Mouse (Mus musculus) heart, embryonic 12.5 days (tissue): ENCODE measurements at regions not wholly inside any gene's neighbourhood (a gene's known extent, or its start where the extent isn't known, plus 50 kb on each side); places are given as distances from the start of the nearest gene placed in this dataset.

ENCODE experiments used
- ATAC-seq: fragments of 200-750 bp; cut with Nextera tagmentation; 2 replicates; pipeline ENCODE4 v1.8.0; 2017; ENCODE audit warnings: moderate TSS enrichment, moderate library complexity; ENCODE audit not compliant: insufficient number of reproducible peaks, low FRiP score
- H3K27ac ChIP-seq: fragments of 300-500 bp; sonication (generic); 2 replicates; pipeline ENCODE4 v1.5.1; 2016; ENCODE audit warnings: mild to moderate bottlenecking, moderate library complexity; ENCODE audit not compliant: poor library complexity, severe bottlenecking
- H3K27me3 ChIP-seq: fragments of 300-500 bp; sonication (generic); replicated peaks from 2 replicates; pipeline ENCODE4 v1.6.1; 2016; ENCODE audit warnings: mild to moderate bottlenecking, moderate library complexity
- H3K36me3 ChIP-seq: fragments of 300-500 bp; sonication (generic); 2 replicates; pipeline ENCODE4 v1.6.1; 2016; ENCODE audit warnings: mild to moderate bottlenecking, moderate library complexity
- H3K4me1 ChIP-seq: fragments of 300-500 bp; sonication (generic); replicated peaks from 2 replicates; pipeline ENCODE4 v1.6.1; 2016; ENCODE audit warnings: mild to moderate bottlenecking
- H3K4me2 ChIP-seq: fragments of 300-500 bp; sonication (generic); 2 replicates; pipeline ENCODE4 v1.6.1; 2016; ENCODE audit warnings: mild to moderate bottlenecking, moderate library complexity
- H3K4me3 ChIP-seq: fragments of 300-500 bp; sonication (generic); 2 replicates; pipeline ENCODE4 v1.5.1; 2016; ENCODE audit warnings: mild to moderate bottlenecking
- H3K9ac ChIP-seq: fragments of 300-500 bp; sonication (generic); 2 replicates; pipeline ENCODE4 v1.6.1; 2016; ENCODE audit warnings: mild to moderate bottlenecking, moderate library complexity
- H3K9me3 ChIP-seq: fragments of 300-500 bp; sonication (generic); replicated peaks from 2 replicates; pipeline ENCODE4 v1.6.1; 2016; ENCODE audit warnings: mild to moderate bottlenecking, moderate library complexity
- WGBS: fragments of 180-500 bp; shearing (Covaris S2); methylation state at CpG from one replicate; pipeline ENCODE4 v1.1.7; 2016; 5-methylcytosine and 5-hydroxymethylcytosine counted together

DNA sequence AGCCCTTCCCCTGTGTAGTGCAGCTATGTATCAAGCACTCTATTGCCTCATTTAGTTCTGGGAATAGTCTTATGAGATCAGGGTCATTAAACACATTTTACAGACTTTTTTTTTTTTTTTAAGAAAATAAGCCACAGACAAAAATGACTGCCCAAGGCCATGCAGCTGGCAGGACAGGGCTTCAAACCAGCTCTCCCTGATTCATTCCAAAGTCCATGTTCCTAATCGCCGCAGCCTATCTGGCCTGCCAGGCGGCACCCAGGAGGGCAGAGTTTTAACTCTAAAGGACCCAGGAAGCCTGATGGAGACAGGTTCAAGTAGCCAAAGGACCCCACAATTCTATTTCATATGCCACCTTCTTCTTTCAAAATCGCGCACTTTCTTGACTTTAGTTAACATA is 356.4 kb downstream of the Sox9 start:
- no peak overlapping the region for H3K4me3 ChIP-seq
- no peak for ATAC-seq
- H3K9me3 ChIP-seq, result peaks cover 5% of the 10 kb centered on the region
- peaks cover 14% of the 10 kb centered on the region for H3K4me1 ChIP-seq
- no peaks in the 10 kb centered on the region for H3K36me3 ChIP-seq
- H3K4me2 ChIP-seq, result no peak overlapping the region
- WGBS, result 76% methylated on average over 5 of the region's 5 CpGs
- no peak overlapping the region for H3K9ac ChIP-seq
- H3K27ac ChIP-seq, result no peak overlapping the region
- H3K27me3 ChIP-seq, result no peaks in the 10 kb centered on the region

DNA sequence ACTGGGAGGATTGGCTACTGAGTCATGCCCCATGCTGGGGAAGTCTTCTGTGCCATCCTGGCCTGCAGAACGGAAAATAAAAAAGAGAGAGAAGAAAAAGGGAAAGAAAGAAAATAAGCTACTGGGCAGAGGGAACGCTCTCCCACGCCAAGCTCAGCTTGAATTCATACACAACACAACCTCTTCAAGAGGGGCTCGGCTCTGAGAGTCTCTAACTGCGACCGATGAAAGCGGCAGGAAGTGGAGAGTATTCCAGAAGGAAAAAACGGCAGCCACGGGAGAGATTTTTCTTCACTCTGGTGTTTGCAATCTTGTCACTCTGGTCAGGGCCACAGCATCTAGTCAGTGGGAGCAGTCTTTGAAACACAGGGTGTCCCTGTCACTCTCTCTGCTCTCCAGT is 358.6 kb downstream of the Sox9 start:
- no peaks in the 10 kb centered on the region for H3K36me3 ChIP-seq
- WGBS, result 74% methylated on average over 9 of the region's 9 CpGs
- no peak overlapping the region for H3K27ac ChIP-seq
- H3K9me3 ChIP-seq, result peaks cover 5% of the 10 kb centered on the region
- peaks cover 30% of the 10 kb centered on the region for H3K4me1 ChIP-seq
- no peaks in the 10 kb centered on the region for H3K27me3 ChIP-seq
- H3K4me2 ChIP-seq, result no peak overlapping the region
- no peak overlapping the region for H3K9ac ChIP-seq
- ATAC-seq, result no peak
- H3K4me3 ChIP-seq, result no peak overlapping the region

DNA sequence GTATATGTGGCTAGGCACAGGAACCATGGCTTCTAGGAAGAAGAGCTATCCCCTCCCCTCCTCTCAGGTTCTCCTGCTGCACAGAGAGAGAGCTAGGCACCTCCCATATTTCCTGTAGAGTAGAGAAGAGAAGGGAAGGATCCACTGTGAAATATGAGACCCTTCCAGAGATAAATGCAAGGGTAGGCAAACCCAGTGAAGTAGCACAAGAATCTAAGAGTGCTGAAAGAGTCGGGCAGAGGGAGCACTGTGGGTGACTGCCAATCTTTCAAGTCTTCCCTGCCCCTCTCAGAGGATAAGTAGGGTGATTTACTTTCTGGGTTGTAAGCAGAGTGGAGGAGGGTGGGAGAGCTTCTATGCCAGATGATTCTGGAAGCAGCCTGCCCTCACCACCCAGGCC is 360.8 kb downstream of the Sox9 start:
- Histone ChIP-seq H3K4me1 (peaks cover 35% of the 10 kb centered on the region), H3K27me3 (no peaks in the 10 kb centered on the region), H3K36me3 (no peaks in the 10 kb centered on the region), H3K9me3 (no peaks in the 10 kb centered on the region), H3K27ac (no peak overlapping the region), H3K9ac (no peak overlapping the region), H3K4me2 (no peak overlapping the region), H3K4me3 (no peak overlapping the region)
- no peak for ATAC-seq
- WGBS, result 26% methylated on average over 1 of the region's 1 CpGs

DNA sequence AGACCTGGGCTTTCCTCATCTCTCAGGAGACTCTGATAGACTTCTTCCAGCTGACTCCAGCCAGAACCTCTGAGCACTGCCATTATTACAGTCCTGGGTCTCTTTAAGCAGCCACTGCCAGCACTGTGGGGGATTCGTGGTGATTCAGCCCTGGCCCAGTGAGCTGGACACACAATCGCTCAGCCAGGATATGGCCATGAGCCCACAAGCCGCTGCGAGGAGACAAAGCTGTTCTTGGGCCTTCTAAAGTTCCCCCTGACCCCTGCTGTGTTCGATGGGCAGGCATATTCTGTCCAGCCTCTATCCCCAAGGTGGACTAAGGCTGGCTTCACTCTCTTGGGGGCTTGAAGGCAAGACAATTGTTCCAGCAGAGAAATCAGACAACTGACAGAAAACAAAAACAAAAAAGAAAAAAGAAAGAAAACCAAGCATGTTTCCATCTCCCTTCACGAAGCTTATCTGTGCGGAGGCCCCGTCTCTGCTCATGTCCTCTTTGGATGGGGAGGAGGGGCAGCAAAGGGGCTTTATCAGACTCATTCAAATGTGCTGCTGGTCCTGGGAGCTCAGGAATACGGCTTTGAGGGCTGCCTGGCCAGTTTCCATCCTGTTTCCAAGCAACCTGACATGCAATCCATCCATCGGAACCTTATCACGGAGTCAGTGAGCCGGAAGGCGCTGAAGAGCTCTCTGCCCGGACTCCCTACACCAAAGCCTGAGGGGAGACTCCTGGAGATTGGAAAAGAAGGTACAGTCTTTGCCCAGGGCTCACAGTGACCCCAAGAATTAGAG is 362.0 kb downstream of the Sox9 start:
- peak overlapping the region; percentile 70 for H3K27ac ChIP-seq
- no peaks in the 10 kb centered on the region for H3K27me3 ChIP-seq
- WGBS, result 18% methylated on average over 14 of the region's 14 CpGs
- peaks cover 39% of the 10 kb centered on the region for H3K4me1 ChIP-seq
- H3K4me2 ChIP-seq, result peak overlapping the region; percentile 50
- H3K36me3 ChIP-seq, result no peaks in the 10 kb centered on the region
- no peak overlapping the region for H3K4me3 ChIP-seq
- no peaks in the 10 kb centered on the region for H3K9me3 ChIP-seq
- H3K9ac ChIP-seq, result no peak overlapping the region
- peak; percentile 51; the same call in 1 of the 2 replicates for ATAC-seq

DNA sequence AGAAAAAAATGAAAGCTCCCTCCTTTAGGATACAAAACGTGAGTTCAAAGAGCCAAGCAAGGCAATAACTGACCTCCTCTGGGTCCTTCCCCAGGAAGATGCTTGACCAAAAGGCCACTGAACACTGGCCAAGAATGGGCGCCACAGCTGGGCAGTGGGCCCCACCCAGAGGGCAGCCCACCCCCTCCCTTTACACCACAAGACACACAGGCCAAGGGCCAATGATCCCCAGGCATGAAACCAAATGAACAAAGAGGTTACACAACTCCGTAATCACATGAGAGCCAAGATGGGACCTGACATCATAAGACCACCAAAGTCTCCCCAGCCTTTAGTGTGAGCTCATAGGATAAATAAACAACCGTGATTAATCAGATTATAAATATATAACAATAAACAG is 363.7 kb downstream of the Sox9 start:
- Histone ChIP-seq H3K27me3 (no peaks in the 10 kb centered on the region), H3K36me3 (no peaks in the 10 kb centered on the region), H3K4me2 (no peak overlapping the region), H3K9me3 (0 out of 2 replicates have a peak, but pooled peaks cover 3% of the 10 kb centered on the region), H3K4me1 (peaks cover 39% of the 10 kb centered on the region), H3K9ac (no peak overlapping the region), H3K4me3 (no peak overlapping the region), H3K27ac (no peak overlapping the region)
- no peak for ATAC-seq
- WGBS, result 75% methylated on average over 4 of the region's 4 CpGs

GRCm38 (mm10) chr11:113146762-113147161 is 364.7 kb downstream of the Sox9 start:
- H3K9me3 ChIP-seq, result 0 out of 2 replicates have a peak, but pooled peaks cover 3% of the 10 kb centered on the region
- no peaks in the 10 kb centered on the region for H3K27me3 ChIP-seq
- H3K27ac ChIP-seq, result no peak overlapping the region
- no peak for ATAC-seq
- no peak overlapping the region for H3K9ac ChIP-seq
- peaks cover 39% of the 10 kb centered on the region for H3K4me1 ChIP-seq
- no peak overlapping the region for H3K4me2 ChIP-seq
- WGBS, result 91% methylated on average over 8 of the region's 8 CpGs
- H3K36me3 ChIP-seq, result no peaks in the 10 kb centered on the region
- H3K4me3 ChIP-seq, result no peak overlapping the region

- no peak for ATAC-seq
- 68% methylated on average over 17 of the region's 17 CpGs for WGBS
- no peak overlapping the region for H3K9ac ChIP-seq
- H3K9me3 ChIP-seq, result 0 out of 2 replicates have a peak, but pooled peaks cover 3% of the 10 kb centered on the region
- no peak overlapping the region for H3K4me2 ChIP-seq
- H3K27me3 ChIP-seq, result no peaks in the 10 kb centered on the region
- peaks cover 35% of the 10 kb centered on the region for H3K4me1 ChIP-seq
- no peak overlapping the region for H3K4me3 ChIP-seq
- no peak overlapping the region for H3K27ac ChIP-seq
- no peaks in the 10 kb centered on the region for H3K36me3 ChIP-seq
Observed at GRCm38 (mm10) chr11:113147535-113148197, 365.6 kb downstream of the Sox9 start.

- H3K4me1 ChIP-seq, result peaks cover 30% of the 10 kb centered on the region
- 83% methylated on average over 9 of the region's 9 CpGs for WGBS
- H3K27ac ChIP-seq, result no peak overlapping the region
- no peaks in the 10 kb centered on the region for H3K27me3 ChIP-seq
- H3K4me2 ChIP-seq, result no peak overlapping the region
- no peak for ATAC-seq
- H3K36me3 ChIP-seq, result no peaks in the 10 kb centered on the region
- H3K9ac ChIP-seq, result no peak overlapping the region
- 0 out of 2 replicates have a peak, but pooled peaks cover 3% of the 10 kb centered on the region for H3K9me3 ChIP-seq
- H3K4me3 ChIP-seq, result no peak overlapping the region
Observed at GRCm38 (mm10) chr11:113148198-113148537, 366.1 kb downstream of the Sox9 start.

- Histone ChIP-seq H3K27ac (no peak overlapping the region), H3K4me2 (no peak overlapping the region), H3K4me1 (peaks cover 15% of the 10 kb centered on the region), H3K9me3 (0 out of 2 replicates have a peak, but pooled peaks cover 5% of the 10 kb centered on the region), H3K4me3 (no peak overlapping the region), H3K36me3 (no peaks in the 10 kb centered on the region), H3K27me3 (no peaks in the 10 kb centered on the region), H3K9ac (no peak overlapping the region)
- 84% methylated on average over 6 of the region's 6 CpGs for WGBS
- no peak for ATAC-seq
Observed at GRCm38 (mm10) chr11:113155515-113155914, 373.5 kb downstream of the Sox9 start.

- Histone ChIP-seq H3K9me3 (no peaks in the 10 kb centered on the region), H3K9ac (no peak overlapping the region), H3K4me3 (no peak overlapping the region), H3K4me1 (peaks cover 44% of the 10 kb centered on the region), H3K36me3 (no peaks in the 10 kb centered on the region), H3K4me2 (peak overlapping the region; percentile 74), H3K27ac (no peak overlapping the region), H3K27me3 (0 out of 2 replicates have a peak, but pooled peaks cover 10% of the 10 kb centered on the region)
- WGBS, result 32% methylated on average over 3 of the region's 3 CpGs
- ATAC-seq, result no peak
Observed at GRCm38 (mm10) chr11:113163941-113164340, 381.9 kb downstream of the Sox9 start.

GRCm38 (mm10) chr11:113164510-113164909 is 382.5 kb downstream of the Sox9 start:
- H3K4me1 ChIP-seq, result peaks cover 40% of the 10 kb centered on the region
- ATAC-seq, result no peak
- no peak overlapping the region for H3K27ac ChIP-seq

More at GRCm38 (mm10) chr11:113164510-113164909, 382.5 kb downstream of the Sox9 start:
- H3K4me2 ChIP-seq, result peak overlapping the region; percentile 74
- WGBS, result 16% methylated on average over 10 of the region's 10 CpGs
- H3K9ac ChIP-seq, result peak overlapping the region; percentile 33; the same call in 1 of the 2 replicates
- H3K9me3 ChIP-seq, result no peaks in the 10 kb centered on the region
- H3K27me3 ChIP-seq, result 0 out of 2 replicates have a peak, but pooled peaks cover 10% of the 10 kb centered on the region
- no peaks in the 10 kb centered on the region for H3K36me3 ChIP-seq
- H3K4me3 ChIP-seq, result peak overlapping the region; percentile 39; the same call in 1 of the 2 replicates
